Mouse (Mus musculus) 3134 (cell line): ENCODE measurements around the gene Kcnma1.

Source experiments
- DNase-seq: peaks from one replicate; pipeline ENCODE4 v3.0.0-alpha.2; 2011; ENCODE audit warnings: low spot score; ENCODE audit not compliant: insufficient read length; ENCODE audit errors: extremely low read depth

Kcnma1 gene

GRCm38 (mm10) chr14:23877561-23877960 is 136.7 kb downstream of the Kcnma1 start:
- DNase-seq, result no peak

GRCm38 (mm10) chr14:23874545-23874944 is 139.7 kb downstream of the Kcnma1 start:
- DNase-seq, result no peak

- DNase-seq, result no peak
These were observed 157.3 kb downstream of the Kcnma1 start for GRCm38 (mm10) chr14:23857034-23857433.

- peak; percentile 11 for DNase-seq
These were observed 159.3 kb downstream of the Kcnma1 start for GRCm38 (mm10) chr14:23854946-23855345.

GRCm38 (mm10) chr14:23848529-23849141 is 165.7 kb downstream of the Kcnma1 start:
- no peak for DNase-seq

- DNase-seq, result no peak
These were observed 167.6 kb downstream of the Kcnma1 start for GRCm38 (mm10) chr14:23846706-23847105.

GRCm38 (mm10) chr14:23842025-23842424 is 172.3 kb downstream of the Kcnma1 start:
- DNase-seq, result no peak

- DNase-seq, result no peak
These were observed 174.7 kb downstream of the Kcnma1 start for GRCm38 (mm10) chr14:23839613-23840012.

- no peak for DNase-seq
These were observed 178.7 kb downstream of the Kcnma1 start for GRCm38 (mm10) chr14:23835387-23836111.

- DNase-seq, result no peak
These were observed 183.0 kb downstream of the Kcnma1 start for GRCm38 (mm10) chr14:23831284-23831683.

- no peak for DNase-seq
These were observed 184.0 kb downstream of the Kcnma1 start for GRCm38 (mm10) chr14:23830316-23830715.

GRCm38 (mm10) chr14:23828711-23829320 is 185.5 kb downstream of the Kcnma1 start:
- DNase-seq, result no peak

GRCm38 (mm10) chr14:23824937-23825336 is 189.4 kb downstream of the Kcnma1 start:
- DNase-seq, result no peak

- DNase-seq, result no peak
These were observed 190.0 kb downstream of the Kcnma1 start for GRCm38 (mm10) chr14:23824267-23824666.

GRCm38 (mm10) chr14:23817585-23817984 is 196.7 kb downstream of the Kcnma1 start:
- no peak for DNase-seq

- DNase-seq, result no peak
These were observed 204.2 kb downstream of the Kcnma1 start for GRCm38 (mm10) chr14:23810081-23810480.

GRCm38 (mm10) chr14:23809124-23809523 is 205.2 kb downstream of the Kcnma1 start:
- DNase-seq, result no peak

- no peak for DNase-seq
These were observed 207.9 kb downstream of the Kcnma1 start for GRCm38 (mm10) chr14:23806378-23806777.

- DNase-seq, result no peak
These were observed 217.4 kb downstream of the Kcnma1 start for GRCm38 (mm10) chr14:23796878-23797277.

GRCm38 (mm10) chr14:23792674-23793073 is 221.6 kb downstream of the Kcnma1 start:
- DNase-seq, result no peak

- no peak for DNase-seq
These were observed 222.2 kb downstream of the Kcnma1 start for GRCm38 (mm10) chr14:23792076-23792475.

GRCm38 (mm10) chr14:23791261-23791691 is 223.0 kb downstream of the Kcnma1 start:
- DNase-seq, result peak; percentile 2
